Mouse (Mus musculus) gastrocnemius, postnatal 25 days (tissue): ENCODE measurements at regions not wholly inside any gene's neighbourhood (a gene's known extent, or its start where the extent isn't known, plus 50 kb on each side); places are given as distances from the start of the nearest gene placed in this dataset.

Source experiments
- DNase-seq: peaks from one replicate; pipeline ENCODE4 v3.0.0; 2022

- no peak for DNase-seq
Measured at GRCm38 (mm10) chr6:89007516-89007915, 105.5 kb downstream of the Tpra1 start.

GRCm38 (mm10) chr6:89008614-89009171 is 106.6 kb downstream of the Tpra1 start:
- peak; percentile 42 for DNase-seq

- DNase-seq: no peak
Measured at GRCm38 (mm10) chr6:89012998-89013689, 111.1 kb downstream of the Tpra1 start.

- DNase-seq: no peak
Measured at GRCm38 (mm10) chr6:89013690-89014061, 111.6 kb downstream of the Tpra1 start.

- no peak for DNase-seq
Measured at GRCm38 (mm10) chr6:89024101-89024650, 122.1 kb downstream of the Tpra1 start.

- DNase-seq: no peak
Measured at GRCm38 (mm10) chr6:89033433-89034298, 131.6 kb downstream of the Tpra1 start.

GRCm38 (mm10) chr6:89034455-89034854 is 132.4 kb downstream of the Tpra1 start:
- DNase-seq: no peak

- DNase-seq: no peak
Measured at GRCm38 (mm10) chr6:89035061-89035835, 133.2 kb downstream of the Tpra1 start.

- no peak for DNase-seq
Measured at GRCm38 (mm10) chr6:89035836-89036156, 133.7 kb downstream of the Tpra1 start.

- no peak for DNase-seq
Measured at GRCm38 (mm10) chr6:89037392-89037791, 135.3 kb downstream of the Tpra1 start.

GRCm38 (mm10) chr6:89037901-89038300 is 135.8 kb downstream of the Tpra1 start:
- DNase-seq: no peak

- no peak for DNase-seq
Measured at GRCm38 (mm10) chr6:89040919-89041318, 138.9 kb downstream of the Tpra1 start.

GRCm38 (mm10) chr6:89042478-89043239 is 140.6 kb downstream of the Tpra1 start:
- no peak for DNase-seq

- DNase-seq: no peak
Measured at GRCm38 (mm10) chr6:89045436-89045966, 143.4 kb downstream of the Tpra1 start.

- no peak for DNase-seq
Measured at GRCm38 (mm10) chr6:89046476-89046875, 144.4 kb downstream of the Tpra1 start.

- DNase-seq: no peak
Measured at GRCm38 (mm10) chr6:89047629-89048332, 145.7 kb downstream of the Tpra1 start.

GRCm38 (mm10) chr6:89049290-89049689 is 147.2 kb downstream of the Tpra1 start:
- no peak for DNase-seq

- no peak for DNase-seq
Measured at GRCm38 (mm10) chr6:89050575-89051270, 148.7 kb downstream of the Tpra1 start.

- no peak for DNase-seq
Measured at GRCm38 (mm10) chr6:89052758-89053460, 150.9 kb downstream of the Tpra1 start.
